ENCODE assay signal across 27 mouse cellular contexts in genomic region chr11:49891993-49892392, GRCm38 (mm10). TPM values are rescaled to one million over a fixed set of nuclear protein-coding genes. Genes with fewer than 3 reads are reported as not detected.
DNase-seq lines count a peak whose midpoint lies in the region; ATAC-seq and TF ChIP-seq lines count a peak whose summit lies in the region.
"Had no signal": no experiment of that assay in that cellular context is flagged by ENCODE, and none has a peak within 500 bp of the region (broad histone marks: within the 10 kb centered on the region; RNA-seq: fewer than 3 reads in every experiment).

No protein-coding gene starts in this region.

- H3K27ac ChIP-seq in heart, adult 2 months = no peak overlapping the region
- no peak overlapping the region for H3K27ac ChIP-seq in liver, postnatal 0 days (ENCODE audit: low read depth)
- H3K27ac ChIP-seq in liver, embryonic 11.5 days (ENCODE audit: low read depth, low read length) = no peak overlapping the region
- H3K27ac ChIP-seq: embryonic facial prominence, embryonic 13.5 days; embryonic facial prominence, embryonic 15.5 days; forebrain, embryonic 10.5 days; forebrain, embryonic 12.5 days had no signal

- ATAC-seq in liver, postnatal 0 days = no peak
- ATAC-seq in liver, embryonic 11.5 days (replicated peaks; ENCODE audit: low FRiP score) = no peak
- peak; percentile 62; the same call in 1 of the 2 replicates for ATAC-seq in megakaryocyte-erythroid progenitor cell, adult 5-6 weeks (replicated peaks; ENCODE audit: low FRiP score, low TSS enrichment, poor library complexity, severe bottlenecking)
- ATAC-seq in inflammation-experienced regulatory T-cells, adult 6 months = no peak
- ATAC-seq: CD4-positive, CD25-positive, alpha-beta regulatory T cell, adult 4 months; forebrain, embryonic 14.5 days; forebrain, embryonic 16.5 days had no signal

- H3K4me3 ChIP-seq in heart, adult 2 months = no peak overlapping the region
- no peak overlapping the region for H3K4me3 ChIP-seq in liver, postnatal 0 days (ENCODE audit: low read depth, low read length)
- H3K4me3 ChIP-seq in liver, embryonic 11.5 days (ENCODE audit: low read depth, low read length) = no peak overlapping the region
- H3K4me3 ChIP-seq: embryonic facial prominence, embryonic 13.5 days; embryonic facial prominence, embryonic 15.5 days; erythroblast, embryonic 14.5 days; forebrain, embryonic 10.5 days; forebrain, embryonic 12.5 days had no signal

- H3K27me3 ChIP-seq in heart, adult 2 months (ENCODE audit: control insufficient read depth, insufficient read depth, low read length) = no peaks in the 10 kb centered on the region
- no peaks in the 10 kb centered on the region for H3K27me3 ChIP-seq in liver, postnatal 0 days (ENCODE audit: insufficient read depth, low read length)
- H3K27me3 ChIP-seq in liver, embryonic 11.5 days (replicated peaks; ENCODE audit: control insufficient read depth, insufficient read depth, low read length) = no peaks in the 10 kb centered on the region
- H3K27me3 ChIP-seq: embryonic facial prominence, embryonic 13.5 days; embryonic facial prominence, embryonic 15.5 days; forebrain, embryonic 12.5 days had no signal

- H3K9ac ChIP-seq in heart, adult 2 months (ENCODE audit: low read depth, low read length) = no peak overlapping the region
- H3K9ac ChIP-seq in liver, postnatal 0 days (replicated peaks) = no peak overlapping the region
- H3K9ac ChIP-seq in liver, embryonic 11.5 days (ENCODE audit: low read depth, low read length) = no peak overlapping the region
- H3K9ac ChIP-seq: embryonic facial prominence, embryonic 13.5 days; embryonic facial prominence, embryonic 15.5 days; forebrain, embryonic 12.5 days had no signal

- intact Hi-C loops in heart, adult 2 months (cut with DNase I) = no loop called here

- no peaks in the 10 kb centered on the region for H3K36me3 ChIP-seq in heart, adult 2 months (ENCODE audit: control insufficient read depth, insufficient read depth, low read length)
- H3K36me3 ChIP-seq in liver, postnatal 0 days (replicated peaks; ENCODE audit: insufficient read depth, low read length) = peaks cover 14% of the 10 kb centered on the region; the same call in 1 of the 2 replicates
- H3K36me3 ChIP-seq in liver, embryonic 11.5 days (ENCODE audit: control insufficient read depth, insufficient read depth, low read length) = no peaks in the 10 kb centered on the region
- H3K36me3 ChIP-seq: forebrain, embryonic 12.5 days had no signal

- no peak for TF ChIP-seq CTCF in heart, adult 2 months (IDR thresholded peaks at IDR 0.05)
- no peak for TF ChIP-seq CTCF in liver, postnatal 0 days (IDR thresholded peaks at IDR 0.05; ENCODE audit: low read depth)

- WGBS in heart, adult 2 months = 84% methylated on average over 5 of the region's 5 CpGs
- 75% methylated on average over 5 of the region's 5 CpGs for WGBS in liver, postnatal 0 days (ENCODE audit: insufficient replicate concordance)
- 80% methylated on average over 5 of the region's 5 CpGs for WGBS in liver, embryonic 11.5 days

- DNase-seq in heart, adult 11 months = peak; percentile 21
- no peak for DNase-seq in heart, adult 2 months
- DNase-seq in liver, postnatal 0 days = no peak
- DNase-seq in liver, embryonic 11.5 days (ENCODE audit: low spot score) = no peak
- DNase-seq: adrenal gland, adult 2 months; adrenal gland, postnatal 10 days; adrenal gland, postnatal 25 days; B cell, adult 2 months; cerebellum, adult 11 months; cerebellum, adult 18-20 months; cerebellum, adult 8-10 months; cerebellum, adult 9-11 months; cerebellum, postnatal 14 days; cerebellum, postnatal 36 days; embryo, embryonic 11 days had no signal

- no peaks in the 10 kb centered on the region for H3K79me2 ChIP-seq in heart, adult 2 months (replicated peaks; ENCODE audit: control insufficient read depth, insufficient read depth, low read length)

- no peak for TF ChIP-seq EP300 in heart, adult 2 months (IDR thresholded peaks at IDR 0.05; ENCODE audit: insufficient read depth, low read depth, low read length)
- peak; percentile 39 for TF ChIP-seq EP300 in liver, postnatal 0 days (IDR thresholded peaks at IDR 0.05; ENCODE audit: low read depth)

- TF ChIP-seq POLR2A in heart, adult 2 months (IDR thresholded peaks at IDR 0.05; ENCODE audit: insufficient read depth, low read depth, low read length) = no peak

- H3K9me3 ChIP-seq in liver, postnatal 0 days (ENCODE audit: low read length) = no peaks in the 10 kb centered on the region
- no peaks in the 10 kb centered on the region for H3K9me3 ChIP-seq in liver, embryonic 11.5 days (ENCODE audit: control insufficient read depth, low read length)
- H3K9me3 ChIP-seq: embryonic facial prominence, embryonic 13.5 days; embryonic facial prominence, embryonic 15.5 days; forebrain, embryonic 10.5 days; forebrain, embryonic 12.5 days; G1E had no signal

- no peaks in the 10 kb centered on the region for H3K4me1 ChIP-seq in heart, adult 2 months (ENCODE audit: control insufficient read depth, insufficient read depth, low read length)
- no peaks in the 10 kb centered on the region for H3K4me1 ChIP-seq in liver, postnatal 0 days (ENCODE audit: insufficient read depth)
- H3K4me1 ChIP-seq in liver, embryonic 11.5 days (replicated peaks; ENCODE audit: control insufficient read depth, insufficient read depth, low read length) = no peaks in the 10 kb centered on the region
- H3K4me1 ChIP-seq: embryonic facial prominence, embryonic 15.5 days; forebrain, embryonic 10.5 days; forebrain, embryonic 12.5 days had no signal

- H3K4me2 ChIP-seq in liver, postnatal 0 days (ENCODE audit: low read depth, low read length) = no peak overlapping the region
- no peak overlapping the region for H3K4me2 ChIP-seq in liver, embryonic 11.5 days
- H3K4me2 ChIP-seq: embryonic facial prominence, embryonic 13.5 days; embryonic facial prominence, embryonic 15.5 days; forebrain, embryonic 12.5 days had no signal

RNA-seq across cellular contexts. Expression of gene Rasgef1c, which starts 9.6 kb away (rescaled TPM):
- under 1 TPM; 0.42 to 0.57 TPM for total RNA-seq in heart, adult 2 months (2021)
- 0.53 and 0.67 TPM in 2 replicates for polyA plus RNA-seq in heart, adult 2 months (2012; rRNA removed)
- polyA plus RNA-seq in liver, postnatal 0 days (2015; fragmentation: Nextera tagmentation; extraction: Ambion mirVana) = not detected in 2 replicates
- not detected in 2 replicates for polyA plus RNA-seq in liver, embryonic 11.5 days (2014; fragmentation: Nextera tagmentation; extraction: Ambion mirVana)
- total RNA-seq in megakaryocyte-erythroid progenitor cell, adult 5-6 weeks (2014; fragmentation: Nextera tagmentation) = 1.4 and 5.6 TPM in 2 replicates
- 1.2 TPM in 2 replicates for total RNA-seq in megakaryocyte-erythroid progenitor cell, adult 5-6 weeks (2017)
- under 1 TPM; 0.28 to 0.52 (median 0.45) TPM for polyA plus RNA-seq in inflammation-experienced regulatory T-cells, adult 6 months (2017; shearing (Covaris generic))
- total RNA-seq: CH12.LX had no signal
- polyA plus RNA-seq: erythroblast, embryonic 14.5 days; G1E had no signal

RNA-seq across cellular contexts. Expression of gene Mapk9, which starts 45.4 kb away (rescaled TPM):
- 10 to 100 TPM; 39.3 to 40.8 TPM for total RNA-seq in heart, adult 2 months (2021)
- polyA plus RNA-seq in heart, adult 2 months (2012; rRNA removed) = 17.3 and 32.5 TPM in 2 replicates
- 20.9 and 22.3 TPM in 2 replicates for polyA plus RNA-seq in liver, postnatal 0 days (2015; fragmentation: Nextera tagmentation; extraction: Ambion mirVana)
- polyA plus RNA-seq in liver, embryonic 11.5 days (2014; fragmentation: Nextera tagmentation; extraction: Ambion mirVana) = 47.5 and 52.3 TPM in 2 replicates
- 107 and 112 TPM in 2 replicates for total RNA-seq in megakaryocyte-erythroid progenitor cell, adult 5-6 weeks (2014; fragmentation: Nextera tagmentation)
- 94.5 and 98.9 TPM in 2 replicates for total RNA-seq in megakaryocyte-erythroid progenitor cell, adult 5-6 weeks (2017)
- polyA plus RNA-seq in inflammation-experienced regulatory T-cells, adult 6 months (2017; shearing (Covaris generic)) = 10 to 100 TPM; 15.9 to 20.5 (median 17.6) TPM
